Mouse (Mus musculus) brain, embryonic 14.5 days (tissue): ENCODE measurements around the gene Bcor.

ENCODE experiments used
- CTCF ChIP-seq: fragments of 200-500 bp; IDR thresholded peaks from 2 replicates; pipeline ENCODE4 v1.5.1; 2012; ENCODE audit warnings: inconsistent platforms, mild to moderate bottlenecking, moderate library complexity, borderline replicate concordance; ENCODE audit not compliant: insufficient read depth, insufficient read length; ENCODE audit errors: extremely low read depth
- POLR2A ChIP-seq: fragments of 200-500 bp; IDR thresholded peaks from 2 replicates; pipeline ENCODE4 v1.6.1; 2012; ENCODE audit warnings: mild to moderate bottlenecking, inconsistent platforms, borderline replicate concordance; ENCODE audit not compliant: poor library complexity, insufficient read depth, insufficient read length, severe bottlenecking; ENCODE audit errors: extremely low read depth

- TF ChIP-seq CTCF (no peak), POLR2A (no peak)
Observed at GRCm38 (mm10) chrX:11993641-11994419, 166.3 kb downstream of the Bcor start.
